ENCODE assay signal across 18 mouse cellular contexts in the genomic region with DNA sequence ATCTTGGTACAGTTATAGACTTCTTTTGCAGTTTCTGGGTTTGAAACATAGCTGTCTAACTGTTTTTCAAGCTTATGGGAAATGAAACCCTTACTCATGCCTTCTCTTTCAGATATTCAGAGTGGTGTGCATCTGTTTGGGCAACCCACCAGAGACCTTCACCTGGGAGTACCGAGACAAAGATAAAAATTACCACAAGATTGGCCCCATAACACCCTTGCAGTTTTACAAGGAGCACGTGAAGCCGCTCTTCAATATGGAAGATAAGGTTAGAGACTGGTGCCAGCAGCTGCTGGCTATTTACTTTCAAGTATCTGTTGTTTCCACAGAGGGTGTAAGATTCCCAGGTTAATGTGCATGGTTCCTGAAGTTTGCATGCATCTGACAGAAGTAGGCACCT. TPM values are rescaled to one million over a fixed set of nuclear protein-coding genes. Genes with fewer than 3 reads are reported as not detected.
"Had no signal": no experiment of that assay in that cellular context is flagged by ENCODE, and none has a peak within 500 bp of the region (broad histone marks: within the 10 kb centered on the region; RNA-seq: fewer than 3 reads in every experiment).

No protein-coding gene starts in this region.

- H3K27ac ChIP-seq: liver, embryonic 15.5 days; midbrain, embryonic 10.5 days; midbrain, embryonic 12.5 days; neural tube, embryonic 13.5 days; stomach, embryonic 15.5 days; stomach, postnatal 0 days had no signal

- ATAC-seq: midbrain, embryonic 16.5 days had no signal

- H3K9ac ChIP-seq: liver, embryonic 15.5 days; lung, embryonic 14.5 days; midbrain, embryonic 12.5 days; neural tube, embryonic 13.5 days; stomach, embryonic 15.5 days had no signal

- H3K9me3 ChIP-seq: liver, embryonic 15.5 days; megakaryocyte, embryonic 14.5 days; midbrain, embryonic 10.5 days; midbrain, embryonic 12.5 days; neural tube, embryonic 13.5 days; stomach, embryonic 15.5 days had no signal

- H3K4me1 ChIP-seq: liver, embryonic 15.5 days; midbrain, embryonic 10.5 days; midbrain, embryonic 12.5 days; neural tube, embryonic 13.5 days; stomach, embryonic 15.5 days had no signal

- DNase-seq: lung, adult 18-20 months; lung, embryonic 14.5 days; lung, postnatal 10 days; lung, postnatal 4 days; midbrain, embryonic 14.5 days; right cerebral cortex, postnatal 14 days; thymus, adult 2 months; thymus, postnatal 25 days; thymus, postnatal 4 days had no signal

- H3K4me3 ChIP-seq: liver, embryonic 15.5 days; megakaryocyte, embryonic 14.5 days; midbrain, embryonic 10.5 days; midbrain, embryonic 12.5 days; myocyte; neural tube, embryonic 13.5 days; stomach, embryonic 15.5 days had no signal

- H3K27me3 ChIP-seq: liver, embryonic 15.5 days; megakaryocyte, embryonic 14.5 days; midbrain, embryonic 12.5 days; neural tube, embryonic 13.5 days; stomach, embryonic 15.5 days had no signal

- H3K4me2 ChIP-seq: liver, embryonic 15.5 days; lung, embryonic 14.5 days; midbrain, embryonic 12.5 days; neural tube, embryonic 13.5 days; stomach, embryonic 15.5 days had no signal

RNA-seq across cellular contexts. Expression of a gene that starts 32.7 kb away (rescaled TPM):
- polyA plus RNA-seq: myocyte had no signal
